Comparison of ENCODE assay signal across 27 mouse cellular contexts in the genomic region with DNA sequence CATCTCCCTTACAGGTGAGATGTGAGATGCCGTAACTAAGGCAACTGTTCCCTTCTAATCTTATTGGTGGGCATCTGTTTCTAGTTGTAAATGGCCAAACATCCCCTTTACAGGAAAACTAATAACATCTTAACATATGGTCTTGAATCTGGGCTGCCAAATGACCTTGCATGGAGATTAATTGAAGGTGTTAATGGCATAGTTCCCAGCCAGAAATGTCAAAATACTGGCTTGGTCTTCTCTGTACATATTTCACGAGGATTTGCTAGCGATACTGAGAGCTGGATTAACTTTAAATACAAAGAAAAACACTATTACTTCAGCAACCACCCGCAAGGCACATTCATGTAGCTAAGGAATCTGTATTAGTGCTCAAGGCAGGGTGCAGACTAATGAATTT.
DNase-seq lines count a peak whose midpoint lies in the region; ATAC-seq and TF ChIP-seq lines count a peak whose summit lies in the region.
"Had no signal": no experiment of that assay in that cellular context is flagged by ENCODE, and none has a peak within 500 bp of the region (broad histone marks: within the 10 kb centered on the region; RNA-seq: fewer than 3 reads in every experiment).

No protein-coding gene starts in this region.

- H3K9ac ChIP-seq in forebrain, embryonic 14.5 days (ENCODE audit: low read length) = no peak overlapping the region
- H3K9ac ChIP-seq in forebrain, embryonic 12.5 days = no peak overlapping the region
- no peak overlapping the region for H3K9ac ChIP-seq in hindbrain, postnatal 0 days (replicated peaks; ENCODE audit: low read length)
- no peak overlapping the region for H3K9ac ChIP-seq in hindbrain, embryonic 13.5 days
- H3K9ac ChIP-seq: embryonic facial prominence, embryonic 13.5 days; hindbrain, embryonic 12.5 days had no signal

- no peaks in the 10 kb centered on the region for H3K4me1 ChIP-seq in forebrain, embryonic 14.5 days (ENCODE audit: control insufficient read depth, insufficient read depth, low read length)
- no peaks in the 10 kb centered on the region for H3K4me1 ChIP-seq in forebrain, embryonic 12.5 days
- no peaks in the 10 kb centered on the region for H3K4me1 ChIP-seq in hindbrain, postnatal 0 days (ENCODE audit: insufficient read depth, low read length)
- peaks cover 12% of the 10 kb centered on the region; the same call in 1 of the 2 replicates for H3K4me1 ChIP-seq in hindbrain, embryonic 13.5 days (replicated peaks)
- H3K4me1 ChIP-seq: hindbrain, embryonic 12.5 days had no signal

- no peak overlapping the region for H3K4me3 ChIP-seq in forebrain, embryonic 14.5 days (ENCODE audit: low read depth, low read length)
- H3K4me3 ChIP-seq in forebrain, embryonic 12.5 days (replicated peaks) = no peak overlapping the region
- no peak overlapping the region for H3K4me3 ChIP-seq in hindbrain, postnatal 0 days (ENCODE audit: low read length)
- no peak overlapping the region for H3K4me3 ChIP-seq in hindbrain, embryonic 13.5 days
- H3K4me3 ChIP-seq: embryonic facial prominence, embryonic 10.5 days; embryonic facial prominence, embryonic 13.5 days; erythroblast, embryonic 14.5 days; gastrocnemius, adult 2 months; hindbrain, embryonic 12.5 days had no signal

- DNase-seq in cerebellum, adult 9-10 months = peak; percentile 12
- DNase-seq in cerebellum, adult 8-10 months = no peak
- DNase-seq in forebrain, embryonic 14.5 days (ENCODE audit: low spot score) = peak; percentile 68
- DNase-seq in hindbrain, postnatal 0 days (ENCODE audit: low spot score) = peak; percentile 27
- DNase-seq in fat pad, adult 2 months (ENCODE audit: extremely low read depth, low read depth, low spot score) = peak; percentile 70
- DNase-seq in layer of hippocampus, adult 11-12 months (ENCODE audit: low spot score) = no peak
- DNase-seq: adrenal gland, adult 8-10 months; adrenal gland, postnatal 25 days; cerebellum, adult 11-12 months; cerebellum, adult 9-11 months; embryo, embryonic 11 days; gastrocnemius, adult 2 months; gastrocnemius, postnatal 14 days; heart, adult 11 months; kidney, adult 18-20 months; kidney, adult 9 months had no signal

- no peak overlapping the region for H3K27ac ChIP-seq in forebrain, embryonic 14.5 days (ENCODE audit: low read depth, low read length)
- no peak overlapping the region for H3K27ac ChIP-seq in forebrain, embryonic 12.5 days
- no peak overlapping the region for H3K27ac ChIP-seq in hindbrain, postnatal 0 days
- no peak overlapping the region for H3K27ac ChIP-seq in hindbrain, embryonic 13.5 days
- H3K27ac ChIP-seq: embryonic facial prominence, embryonic 10.5 days; embryonic facial prominence, embryonic 13.5 days; gastrocnemius, adult 2 months; hindbrain, embryonic 12.5 days had no signal

- 55% methylated on average over 4 of the region's 4 CpGs for WGBS in forebrain, embryonic 14.5 days
- 58% methylated on average over 4 of the region's 4 CpGs for WGBS in forebrain, embryonic 12.5 days
- WGBS in hindbrain, postnatal 0 days = 58% methylated on average over 4 of the region's 4 CpGs
- 80% methylated on average over 4 of the region's 4 CpGs for WGBS in hindbrain, embryonic 13.5 days

- no peak overlapping the region for H3K4me2 ChIP-seq in forebrain, embryonic 14.5 days (ENCODE audit: low read length)
- no peak overlapping the region for H3K4me2 ChIP-seq in forebrain, embryonic 12.5 days
- H3K4me2 ChIP-seq in hindbrain, postnatal 0 days (ENCODE audit: low read depth, low read length) = no peak overlapping the region
- H3K4me2 ChIP-seq in hindbrain, embryonic 13.5 days = no peak overlapping the region
- H3K4me2 ChIP-seq: embryonic facial prominence, embryonic 13.5 days; heart, embryonic 11.5 days; hindbrain, embryonic 12.5 days had no signal

- H3K9me3 ChIP-seq in forebrain, embryonic 14.5 days (replicated peaks; ENCODE audit: control insufficient read depth, low read length) = no peaks in the 10 kb centered on the region
- no peaks in the 10 kb centered on the region for H3K9me3 ChIP-seq in forebrain, embryonic 12.5 days
- no peaks in the 10 kb centered on the region for H3K9me3 ChIP-seq in hindbrain, postnatal 0 days (ENCODE audit: low read length)
- H3K9me3 ChIP-seq in hindbrain, embryonic 13.5 days = no peaks in the 10 kb centered on the region
- H3K9me3 ChIP-seq: embryonic facial prominence, embryonic 13.5 days; hindbrain, embryonic 12.5 days had no signal

- ATAC-seq in forebrain, embryonic 14.5 days = peak; percentile 50; the same call in 1 of the 2 replicates
- no peak for ATAC-seq in forebrain, embryonic 12.5 days (ENCODE audit: low FRiP score)
- no peak for ATAC-seq in hindbrain, postnatal 0 days
- no peak for ATAC-seq in hindbrain, embryonic 13.5 days (ENCODE audit: low FRiP score)
- ATAC-seq: activated CD4-positive, CD25-positive, alpha-beta regulatory T cell, adult 4 months; hindbrain, embryonic 16.5 days; inflammation-experienced regulatory T-cells, adult 6 months; intestine, embryonic 16.5 days had no signal

- no peak for TF ChIP-seq CTCF in hindbrain, postnatal 0 days (IDR thresholded peaks at IDR 0.05; ENCODE audit: low read depth)

- H3K27me3 ChIP-seq in forebrain, embryonic 14.5 days (replicated peaks; ENCODE audit: control insufficient read depth, insufficient read depth, low read length) = no peaks in the 10 kb centered on the region
- no peaks in the 10 kb centered on the region; the same call in 1 of the 2 replicates for H3K27me3 ChIP-seq in forebrain, embryonic 12.5 days
- H3K27me3 ChIP-seq in hindbrain, postnatal 0 days (ENCODE audit: insufficient read depth, low read length) = no peaks in the 10 kb centered on the region
- no peaks in the 10 kb centered on the region for H3K27me3 ChIP-seq in hindbrain, embryonic 13.5 days
- H3K27me3 ChIP-seq: embryonic facial prominence, embryonic 13.5 days; hindbrain, embryonic 12.5 days had no signal

- no peaks in the 10 kb centered on the region for H3K36me3 ChIP-seq in forebrain, embryonic 14.5 days (ENCODE audit: control insufficient read depth, insufficient read depth, low read length)
- no peaks in the 10 kb centered on the region for H3K36me3 ChIP-seq in forebrain, embryonic 12.5 days (replicated peaks)
- no peaks in the 10 kb centered on the region for H3K36me3 ChIP-seq in hindbrain, postnatal 0 days (ENCODE audit: insufficient read depth, low read length)
- no peaks in the 10 kb centered on the region for H3K36me3 ChIP-seq in hindbrain, embryonic 13.5 days
- H3K36me3 ChIP-seq: embryonic facial prominence, embryonic 10.5 days; embryonic facial prominence, embryonic 13.5 days; hindbrain, embryonic 12.5 days had no signal

Comparison
In these comparisons a context has a peak if more than half of its experiments do, and no peak if none do; other contexts are left out.
1. DNase-seq: peak in cerebellum, adult 9-10 months (single experiment), forebrain, embryonic 14.5 days (single experiment), hindbrain, postnatal 0 days (single experiment) and fat pad, adult 2 months (single experiment); none in cerebellum, adult 8-10 months (single experiment) and layer of hippocampus, adult 11-12 months (single experiment).